Mouse (Mus musculus): ENCODE results near the gene Taf1c.

Taf1c gene

DNA sequence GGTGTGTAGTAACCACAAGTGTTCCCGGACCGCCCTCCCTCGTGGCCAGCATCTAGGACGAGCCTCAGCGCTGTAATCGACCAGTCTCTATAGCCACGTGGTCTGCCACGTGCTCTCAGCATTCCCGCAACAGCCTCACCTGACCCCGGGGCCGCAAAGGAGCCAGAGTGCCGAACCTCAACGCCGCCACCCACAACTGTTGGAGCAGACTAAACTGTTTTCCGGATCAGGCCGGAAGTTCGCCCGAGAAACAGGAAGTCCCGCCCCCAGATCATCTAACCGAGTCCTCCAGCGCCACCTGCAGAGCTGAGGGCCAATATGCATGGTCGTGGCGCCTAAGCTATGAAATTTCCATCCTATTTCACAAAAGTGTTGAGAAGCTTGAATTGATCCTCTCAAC, at the start of gene Taf1c:
TSS of gene Taf1c (minus strand) at position 227 of the 400 bp plus-strand sequence.
- peak; percentile 63 for DNase-seq (ENCODE audit: low spot score)

DNA sequence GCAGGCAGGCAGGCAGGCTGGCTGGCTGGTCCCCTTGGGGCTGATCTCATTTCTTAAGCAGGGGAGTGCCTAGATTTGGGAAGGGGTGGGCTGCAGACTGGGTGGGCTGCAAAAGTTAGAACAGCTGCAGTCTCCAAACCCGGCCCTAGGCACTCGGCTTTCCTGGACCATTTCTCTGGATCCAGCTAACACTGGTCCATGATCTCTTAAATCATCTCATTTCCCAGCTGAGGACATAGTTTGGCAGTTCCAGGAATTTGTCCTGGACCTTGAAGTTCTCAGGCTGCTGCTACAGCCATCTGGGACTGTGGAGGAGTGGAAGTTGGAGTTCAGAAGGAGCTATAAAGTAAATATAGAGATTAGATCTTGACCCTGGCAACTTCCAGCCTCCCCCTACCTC, 46.3 kb upstream of the Taf1c start:
- no peak for DNase-seq (ENCODE audit: low spot score)

DNA sequence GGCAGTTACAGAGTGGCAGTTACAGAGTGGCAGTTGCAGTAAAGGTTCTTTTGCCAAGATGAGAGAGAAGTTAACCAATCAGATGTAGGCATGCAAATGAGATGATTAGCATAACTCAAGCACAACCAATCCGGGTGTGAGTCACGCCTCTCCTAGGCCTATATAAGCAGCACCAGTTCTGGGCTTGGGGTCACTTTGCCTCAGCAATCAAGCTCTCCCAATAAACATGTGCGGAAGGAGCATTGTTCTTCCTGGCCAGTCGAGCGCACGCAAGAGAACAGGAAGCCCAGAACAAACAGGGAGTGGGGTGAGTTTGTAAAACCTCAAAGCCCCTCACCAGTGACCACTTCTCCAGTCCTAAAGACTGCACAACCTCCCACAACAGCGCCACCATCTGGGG, 41.8 kb upstream of the Taf1c start:
- DNase-seq (ENCODE audit: low spot score), result no peak

DNA sequence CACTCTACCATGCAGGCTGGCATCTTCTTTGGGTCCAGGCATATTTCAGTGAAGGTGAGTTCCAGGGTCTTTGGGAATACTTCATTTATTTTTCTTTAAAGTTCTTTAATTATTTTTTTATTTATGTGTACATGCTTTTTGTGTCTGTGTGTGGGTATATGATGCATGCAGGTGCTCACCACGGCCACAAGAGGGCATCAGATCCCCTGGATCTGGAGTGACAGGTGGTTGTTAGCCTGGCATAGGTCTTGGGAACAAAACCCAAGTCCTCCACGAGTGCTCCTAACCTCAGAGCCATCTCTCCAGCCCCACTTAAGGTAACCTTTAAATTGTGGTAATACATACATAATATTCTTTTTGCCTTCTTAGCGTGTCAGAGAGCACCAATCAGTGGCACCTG, 41.2 kb upstream of the Taf1c start:
- no peak for DNase-seq (ENCODE audit: low spot score)

DNA sequence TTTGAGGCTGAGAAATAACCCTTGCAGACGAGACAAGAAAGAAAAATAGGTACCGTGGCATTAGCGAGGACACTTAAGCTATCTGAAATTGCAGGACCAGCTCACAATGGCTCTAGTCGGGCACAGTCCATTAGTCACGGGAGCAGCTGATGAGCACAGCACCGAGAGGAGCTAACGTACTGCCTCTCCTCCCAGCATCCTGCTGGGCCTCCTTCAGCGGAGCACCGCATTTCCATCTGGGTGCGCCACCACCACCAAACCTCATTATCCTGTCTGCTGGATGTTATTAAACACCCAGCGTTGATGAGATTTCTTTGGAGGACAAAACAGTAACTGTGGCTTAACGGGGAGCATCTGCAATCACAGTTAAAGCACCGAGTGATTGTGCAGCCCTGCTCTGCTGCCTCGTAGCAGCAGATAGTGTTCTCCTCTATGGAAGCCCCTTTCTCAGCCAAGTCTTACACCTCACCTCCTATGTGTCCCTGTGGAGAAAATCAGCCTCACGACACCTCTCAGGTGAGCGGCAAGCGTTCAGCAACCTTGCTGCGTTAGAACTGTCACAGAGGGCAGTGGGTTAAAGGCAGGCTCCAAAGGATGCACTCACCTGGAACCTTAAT, 40.1 kb upstream of the Taf1c start:
- DNase-seq (ENCODE audit: low spot score), result no peak

DNA sequence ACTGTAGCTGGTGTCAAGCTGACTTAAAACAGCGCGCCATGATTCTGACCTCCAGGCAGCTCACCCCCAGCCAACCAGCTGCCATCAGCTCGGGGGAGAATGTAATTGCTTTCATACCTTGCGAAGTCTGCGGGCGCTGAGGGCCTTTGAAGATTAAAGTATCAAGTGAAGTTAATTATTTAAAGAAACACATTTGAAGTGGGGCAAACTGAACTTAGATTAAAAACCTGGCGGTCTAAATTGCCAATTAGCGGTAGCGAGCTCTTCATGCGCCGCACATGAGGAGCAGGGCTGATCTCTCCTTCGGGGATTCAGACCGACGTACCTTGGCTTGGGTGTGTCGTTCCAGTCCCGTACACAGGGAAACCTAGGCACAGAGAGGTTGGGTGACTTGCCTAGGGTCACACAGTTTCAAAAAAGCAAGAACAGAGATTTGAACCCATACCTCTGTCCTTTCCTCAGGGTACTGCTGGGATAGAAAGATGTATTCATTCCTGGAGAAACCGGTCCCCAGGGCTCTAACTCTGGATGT, 39.5 kb upstream of the Taf1c start:
- no peak for DNase-seq (ENCODE audit: low spot score)

DNA sequence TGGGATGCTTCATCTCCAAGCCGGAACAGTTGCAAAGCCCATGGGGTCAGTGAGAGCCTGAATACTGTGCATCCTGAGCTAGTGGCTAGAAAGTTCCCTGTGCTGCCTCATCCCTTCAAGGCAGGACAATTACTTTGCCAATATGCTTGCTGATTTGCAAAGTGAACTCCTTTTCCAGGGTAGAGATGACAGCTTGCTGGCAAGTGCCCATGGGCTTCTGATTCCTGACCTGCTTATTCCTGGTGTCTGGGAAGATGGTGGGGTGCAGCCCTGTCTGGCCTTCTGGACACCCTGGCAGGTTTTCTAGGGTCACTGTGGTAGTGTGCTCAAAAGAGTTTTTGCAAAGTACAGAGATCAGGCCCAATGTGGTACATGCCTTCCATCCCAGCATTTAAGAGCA, 37.9 kb upstream of the Taf1c start:
- no peak for DNase-seq (ENCODE audit: low spot score)

DNA sequence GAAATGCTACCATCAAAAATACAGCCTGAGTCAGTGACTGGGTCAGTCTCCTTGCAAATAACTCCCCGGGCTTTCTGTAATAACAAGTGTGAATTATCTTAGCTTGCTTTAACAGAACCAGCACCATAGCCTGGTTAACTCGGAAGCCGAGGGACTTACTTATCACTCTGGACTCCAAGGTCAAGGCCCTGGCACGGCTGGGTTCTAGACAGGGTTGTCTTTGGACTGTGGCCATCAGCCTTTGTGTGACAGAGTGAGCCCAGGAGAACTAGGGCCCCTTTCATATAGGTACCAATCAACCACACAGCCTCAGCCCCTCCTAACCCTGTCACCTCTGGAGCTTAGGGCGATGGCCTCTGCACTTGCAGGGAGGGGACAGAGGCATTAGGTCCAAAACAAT, 36.0 kb upstream of the Taf1c start:
- DNase-seq (ENCODE audit: low spot score), result no peak

DNA sequence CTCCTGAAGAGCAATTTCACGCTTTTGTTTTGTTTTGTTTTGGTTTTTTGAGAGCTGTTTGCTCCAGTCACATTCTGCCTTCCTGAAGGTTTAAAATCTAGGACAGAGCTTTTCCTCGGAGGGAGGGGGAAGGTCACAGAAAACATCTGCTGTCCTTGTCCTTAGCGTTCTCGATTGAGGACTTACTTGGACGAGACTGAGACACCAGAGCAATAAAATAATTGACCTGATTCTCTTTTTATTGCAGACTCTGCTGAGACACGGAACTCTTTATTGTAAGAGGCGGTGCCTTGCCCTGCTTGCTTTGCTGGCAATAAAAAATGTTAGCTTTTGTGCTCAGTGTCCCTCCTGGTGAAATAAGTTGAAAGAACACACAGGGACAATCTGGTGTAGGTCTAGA, 34.8 kb upstream of the Taf1c start:
- no peak for DNase-seq (ENCODE audit: low spot score)

DNA sequence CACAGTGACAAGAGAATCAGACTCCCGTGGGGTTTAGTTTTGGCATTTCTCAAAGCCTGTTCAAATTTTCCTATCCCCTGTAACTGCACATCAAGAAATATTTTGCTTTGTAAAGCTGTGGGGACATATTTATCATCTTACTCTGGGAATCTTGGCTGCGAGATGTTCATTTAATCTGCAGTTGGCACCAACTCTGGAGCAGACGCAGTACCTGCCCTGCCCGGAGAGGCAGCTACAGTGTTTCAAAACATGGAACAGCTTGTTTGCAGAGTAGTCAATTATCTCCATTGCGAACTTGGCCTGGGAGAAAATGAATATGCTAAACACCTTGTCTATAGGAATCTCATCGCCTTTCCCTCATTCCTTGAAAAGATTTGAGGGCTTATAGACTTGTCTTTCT, 33.2 kb upstream of the Taf1c start:
- no peak for DNase-seq (ENCODE audit: low spot score)

DNA sequence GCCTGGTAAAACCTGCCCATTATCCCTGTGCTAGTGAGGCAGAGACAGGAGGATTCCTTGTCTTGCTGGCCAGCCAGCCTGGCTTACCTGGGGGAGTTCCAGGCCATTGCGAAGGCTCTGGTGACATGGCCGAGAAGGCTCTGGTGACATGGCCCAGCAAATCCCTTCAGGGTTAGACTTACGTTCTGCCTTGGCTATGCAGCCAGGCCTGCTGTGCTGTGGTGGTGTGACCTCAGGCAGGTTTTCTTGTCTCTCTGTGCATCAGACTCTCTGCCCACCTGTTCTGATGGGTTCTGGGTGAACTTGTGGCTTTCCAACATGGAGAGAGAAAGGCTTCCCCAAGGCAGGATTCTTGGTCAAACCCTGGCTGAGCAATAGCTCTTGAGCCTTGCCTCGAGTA, 32.4 kb upstream of the Taf1c start:
- no peak for DNase-seq (ENCODE audit: low spot score)

DNA sequence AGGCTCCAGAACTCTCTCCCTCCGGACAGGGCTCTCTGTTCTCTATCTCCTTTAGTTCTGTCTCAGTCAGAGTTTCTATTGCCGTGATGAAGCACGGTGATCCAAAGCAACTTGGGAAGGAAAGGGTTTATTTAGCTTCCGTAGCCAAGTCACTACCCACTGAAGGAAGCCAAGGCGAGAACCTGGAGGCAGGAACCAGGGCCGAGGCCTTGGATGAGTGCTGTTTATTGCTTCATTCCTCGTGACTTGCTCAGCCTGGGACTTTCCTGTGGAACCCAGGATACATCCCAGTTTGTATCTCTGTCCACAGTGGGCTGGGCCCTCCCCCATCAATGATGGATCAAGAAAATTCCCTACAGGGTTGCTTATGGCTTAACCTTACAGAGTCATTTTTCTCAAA, 31.7 kb upstream of the Taf1c start:
- no peak for DNase-seq (ENCODE audit: low spot score)

DNA sequence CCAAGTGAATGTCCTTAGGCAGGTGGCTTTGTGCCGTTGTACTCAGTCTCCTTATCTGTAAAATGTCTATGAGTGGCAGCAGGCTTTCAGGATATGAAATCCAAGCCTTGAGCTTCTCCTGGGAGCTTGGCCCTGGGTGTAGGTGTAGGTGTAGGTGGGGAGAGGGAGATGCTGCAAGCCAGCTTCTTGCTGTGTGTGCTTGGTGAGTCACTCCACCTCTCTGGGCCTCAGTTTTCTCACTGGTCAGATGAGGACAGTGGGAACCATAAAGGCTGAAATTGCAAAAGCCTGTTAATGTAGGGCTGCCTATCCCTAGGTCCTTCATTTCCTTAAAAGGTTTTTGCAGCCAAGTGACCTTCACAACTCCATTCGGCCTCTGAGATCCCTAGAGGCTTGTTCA, 30.9 kb upstream of the Taf1c start:
- DNase-seq (ENCODE audit: low spot score), result no peak

DNA sequence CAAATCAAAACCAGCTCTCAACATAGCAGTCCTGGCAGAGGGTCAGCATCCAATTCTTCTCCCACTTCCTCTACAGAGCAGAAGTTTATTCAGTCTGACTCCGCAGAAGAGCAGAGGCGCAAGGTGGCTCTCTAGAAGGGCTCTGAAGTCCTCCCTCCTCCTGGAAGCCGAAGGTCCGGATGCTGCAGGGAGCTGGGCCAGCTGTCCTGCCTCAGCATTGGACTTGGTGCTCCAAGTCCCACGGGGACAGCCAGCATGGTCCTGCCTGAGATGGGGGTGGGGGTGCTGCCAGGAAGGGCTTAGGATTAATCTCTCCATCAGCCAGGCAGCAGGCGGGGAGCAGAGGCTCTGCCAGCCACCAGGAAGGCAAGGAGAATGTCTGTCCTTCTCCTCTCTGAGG, 30.4 kb upstream of the Taf1c start, which contains the start of gene Kcng4:
TSS of gene Kcng4 (minus strand) at position 303 of the 400 bp plus-strand sequence.
- no peak for DNase-seq (ENCODE audit: low spot score)

DNA sequence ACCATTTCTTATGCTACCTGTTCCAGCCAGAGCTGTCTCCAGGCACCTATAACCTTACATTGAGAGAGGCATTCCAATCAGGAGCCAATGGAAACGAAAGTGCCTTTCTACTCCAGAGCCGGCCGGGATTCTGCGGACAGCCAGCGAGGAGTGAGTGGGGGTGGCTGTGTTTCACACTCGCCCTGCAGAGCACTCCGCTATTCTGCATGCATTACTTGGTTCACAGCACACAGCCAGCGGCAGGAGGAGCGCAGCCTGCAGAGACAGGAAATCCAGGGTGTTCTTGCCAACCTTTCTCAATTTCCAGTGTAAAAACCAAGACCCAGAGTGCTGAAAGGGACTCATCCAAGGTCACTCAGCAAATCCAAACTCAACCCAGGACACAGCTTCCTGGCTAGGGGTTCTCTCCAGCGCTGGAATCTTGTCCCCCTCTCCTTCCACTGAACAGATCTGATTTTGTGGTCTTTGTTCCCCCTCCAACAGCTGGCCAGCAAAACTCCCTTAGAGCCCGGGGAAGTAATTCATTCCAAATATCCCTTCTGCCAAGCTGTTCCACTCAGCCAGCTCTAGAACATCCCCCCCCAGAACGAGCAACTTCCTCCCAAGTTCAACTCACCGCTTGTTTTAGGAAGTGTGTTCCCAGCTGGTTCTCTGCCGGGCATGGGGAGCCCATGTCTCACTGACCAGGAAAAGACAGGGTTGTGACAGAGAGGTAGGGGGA, 29.8 kb upstream of the Taf1c start:
- DNase-seq (ENCODE audit: low spot score), result no peak

DNA sequence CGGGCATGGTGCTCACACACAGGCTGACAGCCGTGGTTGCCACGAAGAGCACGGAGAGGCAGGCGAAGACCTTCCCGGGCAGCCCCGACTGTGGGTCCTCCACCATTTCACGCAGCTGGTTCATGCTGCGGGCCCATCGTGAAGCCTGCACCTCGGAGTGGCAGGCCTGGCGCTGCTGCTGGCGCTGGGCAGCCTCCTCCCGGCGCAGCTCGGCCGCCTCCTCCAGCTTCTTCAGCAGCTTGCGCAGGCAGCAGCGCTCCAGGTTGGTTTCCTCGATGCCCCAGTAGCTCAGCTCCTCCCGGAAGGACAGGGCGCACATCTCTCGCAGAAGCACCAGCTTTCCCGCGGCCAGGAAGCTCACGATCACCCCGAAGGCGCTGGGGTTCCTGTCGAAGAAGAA, 27.9 kb upstream of the Taf1c start:
- DNase-seq (ENCODE audit: low spot score), result no peak

DNA sequence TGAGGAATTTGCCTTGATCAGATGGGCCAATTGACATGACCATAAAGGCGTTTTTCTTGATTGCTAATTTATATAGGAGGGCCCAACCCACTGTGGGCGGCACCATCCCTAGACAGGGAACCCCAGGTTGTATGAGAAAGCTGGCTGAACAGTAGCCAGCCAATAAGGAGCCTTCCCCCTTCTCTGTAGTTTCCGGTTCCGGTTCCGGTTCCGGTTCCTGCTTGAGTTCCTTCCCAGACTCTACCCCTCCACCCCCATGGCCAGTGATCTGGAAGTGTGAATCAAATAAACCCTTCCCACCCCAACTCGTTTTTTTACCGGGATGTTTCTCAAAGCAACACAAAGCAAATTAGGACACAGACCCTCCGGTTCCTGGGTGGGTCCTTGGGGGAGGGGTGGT, 27.2 kb upstream of the Taf1c start:
- DNase-seq (ENCODE audit: low spot score), result no peak

DNA sequence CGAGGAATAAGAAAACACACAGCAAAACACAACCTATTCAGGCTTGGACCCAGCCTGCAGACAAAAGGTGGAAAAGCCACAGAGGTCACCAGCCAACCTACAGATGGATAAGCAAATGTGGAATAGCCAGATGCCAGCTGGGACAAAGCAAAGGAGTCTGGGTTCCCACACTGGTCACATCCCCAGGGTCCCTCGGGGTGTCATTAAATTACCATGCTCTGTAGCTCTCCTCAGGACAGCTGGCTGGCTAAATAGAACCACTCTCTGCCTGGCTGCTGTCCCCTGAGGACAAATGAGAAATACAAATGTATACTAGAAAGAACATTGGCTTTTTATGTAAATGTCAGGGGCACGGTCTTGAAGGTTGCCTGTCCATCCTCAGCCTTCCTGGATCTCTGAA, 25.8 kb upstream of the Taf1c start:
- no peak for DNase-seq (ENCODE audit: low spot score)

DNA sequence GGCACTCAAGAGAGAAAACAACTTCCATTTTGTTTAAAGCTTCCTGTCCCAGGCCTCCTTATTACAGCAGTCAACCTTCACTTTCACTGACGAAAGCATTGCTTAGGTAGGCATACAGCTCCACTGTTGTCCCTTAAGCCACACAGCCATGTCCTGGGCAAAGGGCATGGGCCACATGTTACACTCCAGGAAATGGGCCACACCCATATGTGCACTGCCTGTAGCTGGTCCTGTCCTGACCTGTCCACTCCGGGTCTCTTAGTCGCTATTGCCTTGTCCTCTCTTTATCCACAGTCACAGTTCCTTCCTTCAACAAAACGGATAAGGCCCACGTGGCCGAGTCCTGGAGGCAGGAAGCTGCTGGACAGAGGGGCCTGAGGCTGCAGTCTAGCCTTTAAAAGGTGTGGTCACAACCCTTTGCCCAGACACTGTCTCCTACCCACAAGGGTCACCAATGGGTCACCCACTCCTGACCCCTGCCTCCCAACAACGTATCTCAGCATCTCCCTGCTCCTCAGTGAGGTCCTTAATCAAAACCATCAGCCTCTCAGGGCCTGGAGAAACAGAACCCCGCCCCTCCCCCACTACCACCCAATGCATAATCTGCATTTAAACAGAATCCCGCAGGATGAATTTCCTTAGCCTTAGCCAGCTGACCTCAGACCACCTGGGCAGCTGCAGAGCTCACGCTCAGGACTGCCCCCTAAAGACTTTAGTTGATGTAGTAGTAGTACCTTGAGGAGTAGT, 22.8 kb upstream of the Taf1c start:
- DNase-seq (ENCODE audit: low spot score), result no peak

DNA sequence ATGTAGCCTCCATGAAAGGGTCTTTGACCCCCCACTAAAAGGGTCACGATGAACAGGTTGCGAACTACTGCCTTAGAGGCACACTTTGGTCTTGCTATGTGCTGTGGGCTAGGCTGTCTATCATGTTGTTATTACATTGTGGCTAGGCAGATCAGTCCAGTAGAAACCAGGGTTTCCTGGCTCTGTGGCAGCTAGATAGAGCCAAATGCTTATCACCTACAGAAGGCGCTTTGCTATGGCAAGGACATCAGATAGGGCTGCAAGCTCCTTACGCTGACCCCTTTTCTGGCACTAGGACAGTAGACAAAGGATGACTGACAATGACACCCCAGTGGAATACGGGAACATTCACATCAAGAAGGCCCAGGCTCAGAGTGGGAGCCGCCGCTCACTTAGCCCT, 22.2 kb upstream of the Taf1c start:
- no peak for DNase-seq (ENCODE audit: low spot score)

DNA sequence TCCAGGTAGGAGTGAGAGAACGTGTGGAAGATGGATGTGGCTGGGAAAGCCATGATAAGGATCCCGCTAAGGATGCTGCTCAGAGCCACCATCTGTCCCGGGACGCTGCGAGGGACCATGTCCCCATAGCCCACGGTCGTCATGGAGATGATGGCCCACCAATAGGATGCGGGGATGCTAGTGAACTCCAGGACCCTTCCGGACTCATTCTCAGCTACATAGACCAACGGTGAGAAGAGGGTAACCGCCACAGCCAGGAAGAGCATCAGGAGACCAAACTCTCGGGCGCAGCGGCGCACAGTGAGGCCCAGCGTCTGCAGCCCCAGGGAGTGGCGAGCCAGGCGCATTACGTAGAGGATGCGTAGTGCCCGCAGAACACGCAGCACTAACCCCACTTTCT, 20.8 kb upstream of the Taf1c start:
- DNase-seq (ENCODE audit: low spot score), result no peak

DNA sequence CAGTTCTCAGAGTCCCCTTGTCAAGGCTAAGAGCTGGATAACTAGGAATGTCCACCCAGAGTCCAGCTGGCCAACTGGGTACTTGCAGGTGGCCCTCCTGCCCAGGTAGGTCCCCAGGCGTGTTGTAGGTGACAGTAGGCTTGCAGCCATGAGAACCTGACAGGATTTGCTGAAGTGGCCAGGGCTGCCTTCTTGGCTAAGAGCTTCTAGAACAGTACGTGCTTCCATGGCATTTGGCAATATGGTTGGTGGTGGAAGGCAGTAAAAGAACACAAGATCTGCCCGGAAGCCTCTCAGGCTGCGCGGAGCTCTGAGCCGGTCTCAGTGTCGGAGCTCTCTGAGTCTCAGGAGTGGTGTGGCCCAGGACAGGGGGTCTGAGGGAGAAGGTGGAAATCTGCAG, 19.9 kb upstream of the Taf1c start:
- no peak for DNase-seq (ENCODE audit: low spot score)

DNA sequence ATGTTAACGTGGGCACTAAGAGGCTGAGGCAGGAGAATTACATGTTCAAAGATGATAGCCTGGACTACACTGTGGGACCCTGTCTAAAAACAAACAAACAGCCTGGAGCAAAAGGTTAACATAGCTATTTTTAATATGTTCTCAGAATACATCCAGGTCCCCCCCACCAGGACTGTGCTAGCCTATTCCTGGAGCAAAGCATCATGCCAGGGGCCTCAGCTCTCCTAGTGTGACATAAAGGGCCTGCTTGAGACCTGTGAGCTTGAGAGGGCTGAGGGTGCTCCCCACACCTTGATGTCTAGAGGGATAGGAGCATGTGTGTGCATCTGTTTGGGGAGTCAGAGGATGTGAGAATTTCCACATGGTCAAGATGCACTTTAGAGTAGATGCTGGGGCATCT, 18.7 kb upstream of the Taf1c start:
- no peak for DNase-seq (ENCODE audit: low spot score)
